In genomic region chr14:99354761-99355609, GRCm38 (mm10) we compare ENCODE assay signal across 18 mouse cellular contexts.
"Had no signal": no experiment of that assay in that cellular context is flagged by ENCODE, and none has a peak within 500 bp of the region (broad histone marks: within the 10 kb centered on the region; RNA-seq: fewer than 3 reads in every experiment).

No protein-coding gene starts in this region.

- H3K27me3 ChIP-seq: liver, embryonic 13.5 days; midbrain, embryonic 13.5 days; neural tube, embryonic 13.5 days; stomach, embryonic 15.5 days had no signal

- H3K4me2 ChIP-seq: liver, embryonic 13.5 days; midbrain, embryonic 13.5 days; neural tube, embryonic 13.5 days; stomach, embryonic 15.5 days had no signal

- H3K9me3 ChIP-seq: liver, embryonic 13.5 days; midbrain, embryonic 13.5 days; neural tube, embryonic 13.5 days; stomach, embryonic 15.5 days had no signal

- H3K9ac ChIP-seq: liver, embryonic 13.5 days; midbrain, embryonic 13.5 days; neural tube, embryonic 13.5 days; stomach, embryonic 15.5 days had no signal

- H3K4me3 ChIP-seq: layer of hippocampus, adult 2 months; liver, embryonic 13.5 days; midbrain, embryonic 13.5 days; myocyte; neural tube, embryonic 13.5 days; stomach, embryonic 15.5 days had no signal

- ATAC-seq: midbrain, embryonic 13.5 days; midbrain, embryonic 16.5 days had no signal

- H3K27ac ChIP-seq: kidney, postnatal 0 days; layer of hippocampus, adult 2 months; liver, embryonic 13.5 days; midbrain, embryonic 13.5 days; neural tube, embryonic 13.5 days; stomach, embryonic 15.5 days had no signal

- DNase-seq: kidney, adult 8-10 months; kidney, postnatal 25 days; layer of hippocampus, adult 9-11 months; liver, embryonic 13.5 days; lung, adult 2 months; lung, postnatal 14 days; lung, postnatal 4 days; retina, postnatal 1 day; right cerebral cortex, postnatal 25 days; spleen, adult 18-20 months; thymus, postnatal 25 days had no signal

- H3K4me1 ChIP-seq: liver, embryonic 13.5 days; midbrain, embryonic 13.5 days; neural tube, embryonic 13.5 days; stomach, embryonic 15.5 days had no signal

- H3K36me3 ChIP-seq: liver, embryonic 13.5 days; midbrain, embryonic 13.5 days; neural tube, embryonic 13.5 days; stomach, embryonic 15.5 days had no signal
